Mouse (Mus musculus) thymus, postnatal 14 days (tissue): ENCODE results near the gene Gabarapl1.

ENCODE experiments used
- DNase-seq: peaks from one replicate; pipeline ENCODE4 v3.0.0; 2021

The Gabarapl1 gene

DNA sequence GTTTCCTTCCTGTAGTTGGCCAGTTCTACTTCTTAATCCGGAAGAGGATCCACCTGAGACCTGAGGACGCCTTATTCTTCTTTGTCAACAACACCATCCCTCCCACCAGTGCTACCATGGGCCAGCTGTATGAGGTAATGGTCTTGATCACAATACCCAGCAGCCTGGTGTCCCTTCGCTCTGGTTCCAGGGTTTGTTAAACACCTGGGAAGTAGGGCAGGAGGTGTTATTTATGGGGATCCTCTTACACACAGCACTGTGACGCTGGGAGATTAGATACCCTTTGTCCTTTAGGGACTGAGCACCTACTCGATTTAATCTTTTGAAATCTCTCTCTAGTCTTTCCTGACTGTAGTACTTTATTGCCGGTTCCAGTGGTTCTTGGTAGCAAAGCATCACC is 5.6 kb downstream of the Gabarapl1 start:
- DNase-seq, result no peak

DNA sequence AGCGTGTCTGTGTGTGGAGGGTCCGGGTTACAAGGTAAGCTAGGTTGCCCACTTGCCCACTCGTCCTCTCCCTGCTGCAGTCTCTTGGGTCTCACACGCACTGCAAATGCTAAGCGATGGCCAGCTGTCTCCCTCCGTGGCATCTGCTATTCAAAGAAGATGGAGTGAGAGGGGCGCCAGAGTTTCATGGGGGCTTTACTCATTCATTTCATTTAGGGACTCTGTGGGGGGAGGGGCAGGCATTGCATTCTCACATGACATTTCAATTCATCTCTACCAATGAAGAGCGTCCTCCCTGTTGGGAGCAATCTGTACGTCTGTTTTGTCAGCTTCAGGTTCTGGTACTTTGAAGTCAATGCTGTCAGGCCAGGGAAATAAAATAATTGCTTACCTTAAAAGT is 9.0 kb downstream of the Gabarapl1 start:
- no peak for DNase-seq

DNA sequence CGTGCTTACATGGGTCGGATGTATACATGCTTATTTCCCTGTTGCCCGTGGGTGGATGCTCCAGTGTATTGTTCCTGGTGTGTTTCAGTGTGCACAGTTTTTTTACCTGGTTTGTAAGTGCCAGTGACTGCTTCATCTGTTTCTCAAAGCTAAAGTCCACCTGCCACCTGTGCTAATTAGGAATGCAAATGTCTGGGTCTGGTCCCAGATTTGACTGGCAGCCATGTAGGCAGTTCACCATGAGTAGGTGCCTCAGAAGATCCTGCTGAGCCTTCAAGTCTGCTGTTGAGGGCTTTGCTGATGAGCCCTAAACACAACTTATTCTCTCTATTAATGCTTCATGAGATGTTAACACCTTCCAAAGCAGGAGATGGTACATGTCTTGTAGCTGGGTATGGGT is 9.6 kb downstream of the Gabarapl1 start:
- DNase-seq, result no peak

DNA sequence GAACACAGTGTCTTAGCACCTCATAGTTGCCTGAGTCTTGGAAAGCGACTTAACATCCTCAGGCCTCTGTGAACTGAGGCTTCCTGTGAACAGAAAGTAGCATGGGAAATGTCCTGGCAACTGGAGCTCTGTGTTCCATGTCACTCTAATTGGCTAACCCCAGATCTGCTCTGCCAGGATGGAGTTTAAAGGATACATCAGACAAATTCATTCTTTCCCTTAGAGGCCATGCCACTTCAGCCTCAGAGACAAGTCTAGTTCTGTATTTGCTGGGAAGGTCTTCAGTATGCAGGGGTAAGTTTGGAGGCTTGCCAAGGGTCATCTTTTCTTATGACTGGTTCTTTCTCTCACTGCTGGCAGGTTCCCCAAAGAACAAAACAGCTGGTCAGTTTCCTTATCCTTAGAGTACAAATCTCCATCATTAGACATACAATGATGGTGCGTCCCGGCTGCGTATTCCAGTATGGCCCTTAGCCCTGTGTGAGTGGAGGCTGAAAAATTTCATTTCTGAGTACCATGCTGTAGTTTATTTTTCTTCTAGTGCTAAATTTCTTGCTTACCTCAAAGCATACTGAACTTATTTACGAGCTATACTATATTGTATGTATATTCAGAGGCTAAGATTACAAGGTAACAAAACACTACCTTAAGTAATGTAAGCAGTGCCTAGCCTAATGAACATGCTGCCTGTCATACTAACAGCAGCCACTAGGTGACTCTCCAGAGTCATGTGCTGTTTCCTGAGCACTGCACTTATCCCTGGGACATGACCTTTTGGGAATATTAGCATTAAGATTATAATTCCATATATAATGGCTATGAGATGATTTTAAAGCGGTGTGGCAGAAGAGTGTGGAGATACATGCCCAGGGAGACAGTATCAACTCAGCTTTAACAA is 11.0 kb downstream of the Gabarapl1 start:
- DNase-seq, result peak; percentile 52

DNA sequence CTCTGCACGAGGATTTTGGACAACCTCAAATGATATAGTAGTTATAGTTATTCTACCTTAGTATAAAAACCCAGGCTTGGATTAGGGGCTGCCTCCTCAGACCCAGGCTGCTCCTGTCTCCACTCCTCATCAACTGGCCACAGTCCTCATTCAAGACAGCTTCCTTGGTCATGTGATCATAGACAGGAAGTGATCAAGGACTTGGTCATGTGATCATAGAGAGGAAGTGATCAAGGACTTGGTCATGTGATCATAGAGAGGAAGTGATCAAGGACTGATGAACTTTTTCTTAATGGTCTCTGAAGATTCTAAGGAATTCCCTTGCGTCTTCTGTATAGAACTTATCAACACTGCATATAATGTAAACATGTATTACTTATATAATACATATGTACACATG is 14.3 kb downstream of the Gabarapl1 start:
- DNase-seq, result no peak

DNA sequence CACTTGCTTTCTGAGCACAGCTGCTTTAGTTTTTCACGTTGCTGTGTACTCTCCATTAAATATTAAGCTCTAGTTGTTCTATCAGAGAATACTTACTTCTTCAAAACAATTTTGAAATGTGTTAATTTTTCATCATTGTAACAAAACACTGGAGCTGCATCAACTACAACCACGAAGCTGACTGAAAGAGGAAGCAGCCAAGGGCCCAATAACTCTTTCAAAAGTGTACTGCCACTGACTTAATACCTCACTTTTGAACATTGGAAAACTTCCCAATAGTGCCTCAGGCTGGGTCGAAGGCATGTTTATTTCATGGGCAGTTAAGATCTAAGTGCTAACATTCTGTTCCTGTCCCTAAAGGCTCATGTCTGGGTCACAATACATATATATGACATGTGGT is 15.0 kb downstream of the Gabarapl1 start:
- no peak for DNase-seq

DNA sequence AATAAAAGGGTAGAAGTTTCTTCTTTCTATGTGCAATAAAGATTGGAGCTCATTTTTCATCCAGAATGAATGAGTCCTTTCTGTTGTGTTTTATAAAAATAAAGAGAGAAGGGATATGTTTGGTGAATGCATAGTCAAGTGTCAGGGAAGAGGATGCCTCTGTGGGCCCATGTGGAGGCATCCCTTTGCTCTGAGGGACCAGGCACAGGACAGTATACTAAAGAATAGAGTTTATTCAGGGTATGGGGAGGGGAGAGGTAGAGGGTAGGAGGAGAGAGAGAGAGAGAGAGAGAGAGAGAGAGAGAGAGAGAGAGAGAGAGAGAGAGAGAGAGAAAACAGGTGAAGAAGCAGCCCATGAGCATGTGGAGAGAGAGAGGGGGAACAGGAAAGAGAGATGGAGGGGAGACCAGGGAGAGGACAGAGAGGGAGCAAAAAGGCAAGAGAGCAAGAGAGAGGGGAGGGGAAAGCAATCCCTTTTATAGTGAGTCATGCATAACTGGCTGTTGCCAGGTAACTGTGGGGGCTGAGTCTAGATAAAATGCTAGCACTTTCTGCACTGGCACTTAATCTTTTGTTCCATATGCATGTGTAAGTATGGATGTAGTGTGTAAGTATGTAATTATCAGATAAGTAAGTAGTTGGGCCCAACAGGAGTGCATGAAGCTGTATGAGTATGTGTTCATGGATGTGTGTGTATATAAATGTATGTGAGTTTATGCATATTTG is 24.5 kb downstream of the Gabarapl1 start:
- no peak for DNase-seq

DNA sequence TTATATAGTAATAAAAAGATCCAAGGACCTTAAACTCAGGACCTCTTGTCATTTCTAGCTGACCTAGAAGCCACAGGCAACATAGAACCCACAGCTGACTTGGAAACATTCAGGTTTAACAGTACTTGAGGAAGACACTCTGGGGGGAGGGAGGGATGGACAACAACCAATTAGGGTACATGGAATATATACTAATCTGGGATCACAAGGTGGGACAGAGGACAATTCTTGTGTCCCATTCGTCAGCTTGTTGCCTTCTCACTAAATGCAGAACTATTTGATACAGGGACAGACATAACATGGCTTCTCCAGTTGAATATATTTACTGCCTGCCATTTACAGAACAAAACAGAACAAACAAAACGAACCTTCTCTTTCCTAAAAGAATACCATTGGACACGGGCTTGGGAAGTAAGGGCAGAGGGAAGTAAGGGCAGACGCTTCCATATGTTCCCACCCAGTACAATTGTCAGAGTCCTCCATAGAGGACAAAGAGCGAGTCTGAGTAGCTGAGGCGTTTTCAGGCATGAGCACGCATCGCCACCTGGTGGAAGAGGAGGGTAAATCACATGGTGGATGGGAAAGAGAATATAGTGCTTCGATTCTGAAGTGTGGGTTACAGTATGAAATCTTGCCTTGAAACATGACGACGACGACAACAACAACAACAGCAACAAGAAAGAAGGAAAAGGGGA is 26.1 kb downstream of the Gabarapl1 start:
- DNase-seq, result peak; percentile 67

DNA sequence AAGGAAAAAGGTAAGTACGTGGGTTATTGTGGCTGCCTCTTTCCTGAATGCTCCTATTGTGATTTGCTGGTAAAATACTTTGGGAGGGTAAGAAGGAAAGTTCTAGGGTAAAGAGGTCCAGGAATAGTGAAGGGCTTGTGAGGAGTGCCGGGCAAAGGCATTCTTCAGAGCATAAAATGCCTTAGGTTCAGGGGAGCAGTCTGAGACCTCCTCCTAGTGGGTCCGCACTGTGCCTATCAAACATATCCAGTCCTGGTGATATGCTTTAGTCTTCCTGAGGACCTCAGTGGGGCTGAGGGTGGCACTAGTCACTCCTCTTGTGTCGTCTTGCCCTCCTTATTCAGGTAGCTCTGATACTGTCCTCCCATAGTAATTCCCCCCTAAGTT is 26.7 kb downstream of the Gabarapl1 start:
- no peak for DNase-seq

DNA sequence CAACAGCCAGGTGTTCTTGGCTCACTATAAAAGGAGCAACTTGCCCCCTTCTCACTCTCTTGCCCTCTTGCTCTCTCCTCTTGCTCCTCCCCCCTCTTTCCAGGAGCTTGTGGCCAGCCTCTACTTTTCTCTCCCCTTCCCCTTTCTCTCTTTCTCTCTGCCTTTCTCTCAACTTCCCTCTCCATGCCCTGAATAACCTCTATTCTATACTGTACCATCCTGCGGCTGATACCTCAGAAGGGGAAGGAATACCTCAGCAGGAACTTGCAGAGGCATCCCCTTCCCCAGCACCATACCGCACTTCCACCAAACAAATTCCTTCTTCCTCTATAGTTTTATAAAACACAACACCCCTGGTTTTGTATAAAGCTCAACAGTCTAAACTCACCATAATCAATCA is 32.3 kb downstream of the Gabarapl1 start:
- no peak for DNase-seq

DNA sequence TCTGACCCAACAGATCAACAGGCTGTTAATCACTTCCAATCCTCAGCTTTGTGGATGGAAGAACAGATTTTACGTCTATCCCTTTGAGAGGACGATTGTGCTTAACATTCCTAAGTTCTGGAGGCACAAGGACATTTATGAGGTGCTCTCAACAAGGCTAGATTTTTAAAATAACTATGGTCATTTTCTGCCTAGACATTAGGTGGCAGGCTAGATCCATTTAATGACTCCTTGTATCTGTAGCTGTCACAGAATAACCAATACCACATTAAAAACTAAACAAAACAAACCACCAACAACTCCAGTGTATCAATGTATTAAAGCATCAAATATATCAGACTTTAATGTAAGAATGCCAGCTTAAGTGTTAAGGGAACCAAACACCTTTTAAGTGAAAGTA is 42.4 kb downstream of the Gabarapl1 start:
- DNase-seq, result no peak

DNA sequence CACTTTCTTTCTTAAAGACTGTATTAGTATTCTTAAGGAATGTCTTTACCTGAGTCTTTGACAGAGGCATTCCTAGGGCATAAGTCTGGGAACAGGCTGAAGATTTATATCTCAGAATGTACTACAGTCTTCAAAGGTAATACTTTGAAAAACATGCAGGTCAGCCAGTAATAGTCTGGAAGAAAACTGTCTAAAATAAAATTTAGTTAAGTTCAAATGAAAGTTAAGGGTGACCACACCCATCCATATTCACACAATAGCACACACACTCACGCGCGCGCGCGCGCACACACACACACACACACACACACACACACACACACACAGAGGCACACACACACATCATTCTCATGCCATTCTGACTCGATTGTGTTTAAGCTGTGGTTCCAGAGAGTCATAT is 44.6 kb downstream of the Gabarapl1 start, which contains the start of gene Klre1:
TSS of gene Klre1 (plus strand) at position 301 of the 400 bp plus-strand sequence.
- no peak for DNase-seq

DNA sequence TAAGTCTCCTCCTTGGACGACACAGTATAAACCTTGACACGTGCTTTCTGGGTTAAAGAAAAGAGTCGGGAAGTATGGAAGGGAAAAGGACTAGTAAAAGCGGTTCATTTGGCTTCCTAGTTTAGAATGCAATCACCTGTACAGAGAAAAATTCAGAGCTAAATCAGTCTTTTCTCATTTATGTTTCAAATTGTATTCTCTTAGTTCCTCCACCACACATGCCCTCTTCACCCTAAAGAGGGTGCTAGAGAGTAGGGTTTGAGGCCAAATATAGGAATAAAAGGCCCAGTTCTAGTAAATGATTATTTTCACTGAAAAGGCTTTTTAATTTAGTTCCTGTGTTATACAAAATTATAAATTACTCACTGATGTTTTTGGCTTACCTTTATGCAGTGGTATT is 48.3 kb downstream of the Gabarapl1 start:
- peak; percentile 18 for DNase-seq

DNA sequence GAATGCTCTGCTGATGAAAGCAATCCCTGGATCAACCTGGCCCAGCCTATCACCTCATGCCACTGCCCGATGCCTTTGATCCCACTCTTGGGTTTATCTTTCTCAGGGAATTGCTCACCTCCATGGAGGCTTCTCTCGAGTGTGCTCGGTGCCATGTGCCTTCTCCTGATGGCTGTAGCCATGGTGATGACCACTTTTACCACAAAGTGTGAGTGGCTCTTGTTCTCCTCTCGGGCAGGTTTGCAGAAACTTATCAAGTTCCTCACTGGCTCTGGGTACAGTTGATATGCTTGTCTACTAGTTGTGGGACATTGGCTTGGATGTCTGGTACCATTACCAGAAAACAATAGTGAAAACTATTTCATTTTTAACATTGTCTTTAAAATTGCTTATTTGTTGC is 48.9 kb downstream of the Gabarapl1 start:
- no peak for DNase-seq

DNA sequence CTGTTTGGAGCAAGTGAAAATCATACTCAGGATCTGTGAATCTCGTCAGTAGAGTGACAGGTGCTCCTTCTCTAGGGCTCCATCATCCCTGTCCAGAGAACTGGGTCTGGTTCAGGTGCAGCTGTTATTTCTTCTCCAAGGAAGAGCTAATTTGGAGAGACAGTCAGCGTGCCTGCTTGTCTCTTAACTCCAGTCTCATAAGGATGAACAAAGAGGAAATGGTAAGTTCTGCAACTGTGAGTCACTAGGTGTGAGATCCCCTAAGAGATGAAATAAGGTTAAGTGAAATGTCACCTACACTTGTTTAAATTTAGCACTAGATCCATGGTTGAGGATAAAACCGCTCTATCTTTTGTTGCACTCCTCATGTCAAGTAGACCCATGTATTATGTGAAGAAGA is 50.1 kb downstream of the Gabarapl1 start:
- no peak for DNase-seq

DNA sequence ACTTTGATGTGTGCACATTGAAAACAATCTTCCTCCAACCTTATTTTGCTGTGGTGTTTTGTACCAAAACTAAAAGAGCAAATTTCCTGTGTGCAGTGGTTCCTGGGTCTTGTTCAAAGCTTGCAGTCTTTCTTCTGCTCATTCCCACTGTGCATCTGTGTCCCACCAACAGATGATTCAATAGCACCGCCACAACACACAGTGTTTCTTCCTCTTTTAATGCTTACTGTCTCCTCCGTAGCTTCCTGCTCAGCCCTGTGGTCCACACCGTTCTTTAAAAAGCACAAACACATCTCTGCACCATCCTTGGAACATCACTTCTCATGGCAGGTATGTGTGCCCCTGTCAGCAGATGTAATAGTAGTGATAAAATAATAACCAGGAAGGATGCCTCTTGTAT is 58.5 kb downstream of the Gabarapl1 start, which contains the start of gene Klrd1:
TSS of gene Klrd1 (plus strand) at position 275 of the 400 bp plus-strand sequence.
- peak; percentile 8 for DNase-seq
